Comparison of ENCODE assay signal across 8 mouse cellular contexts in genomic region chr1:170255560-170255910, GRCm38 (mm10). TPM values are rescaled to one million over a fixed set of nuclear protein-coding genes. Genes with fewer than 3 reads are reported as not detected.
A peak's percentile ranks its signal among the peaks of the same experiment; 100 is the strongest.
DNase-seq lines count a peak whose midpoint lies in the region; ATAC-seq lines count a peak whose summit lies in the region.

No protein-coding gene starts in this region.

- peak overlapping the region; percentile 76 for H3K9ac ChIP-seq in intestine, embryonic 15.5 days

- H3K27me3 ChIP-seq in embryonic facial prominence, embryonic 10.5 days (replicated peaks; ENCODE audit: low read depth, poor library complexity, severe bottlenecking) = 0 out of 2 replicates have a peak, but pooled peaks cover 3% of the 10 kb centered on the region
- H3K27me3 ChIP-seq in intestine, embryonic 15.5 days (replicated peaks) = no peaks in the 10 kb centered on the region

- peak; percentile 100 for ATAC-seq in intestine, embryonic 15.5 days
- ATAC-seq in megakaryocyte-erythroid progenitor cell, adult 5-6 weeks (replicated peaks; ENCODE audit: low FRiP score, low TSS enrichment, poor library complexity, severe bottlenecking) = peak; percentile 100

- peaks cover 8% of the 10 kb centered on the region for H3K4me1 ChIP-seq in embryonic facial prominence, embryonic 10.5 days
- H3K4me1 ChIP-seq in intestine, embryonic 15.5 days (replicated peaks) = no peaks in the 10 kb centered on the region

- no peaks in the 10 kb centered on the region for H3K36me3 ChIP-seq in embryonic facial prominence, embryonic 10.5 days (replicated peaks)
- H3K36me3 ChIP-seq in intestine, embryonic 15.5 days = no peaks in the 10 kb centered on the region

- H3K9me3 ChIP-seq in embryonic facial prominence, embryonic 10.5 days = no peaks in the 10 kb centered on the region
- no peaks in the 10 kb centered on the region for H3K9me3 ChIP-seq in intestine, embryonic 15.5 days

- 4% methylated on average over 32 of the region's 32 CpGs for WGBS in embryonic facial prominence, embryonic 10.5 days
- 14% methylated on average over 30 of the region's 32 CpGs for WGBS in intestine, embryonic 15.5 days

- H3K4me3 ChIP-seq in embryonic facial prominence, embryonic 10.5 days = peak overlapping the region; percentile 70
- peak overlapping the region; percentile 65 for H3K4me3 ChIP-seq in intestine, embryonic 15.5 days (replicated peaks)

- peak overlapping the region; percentile 92 for H3K27ac ChIP-seq in embryonic facial prominence, embryonic 10.5 days (replicated peaks)
- H3K27ac ChIP-seq in intestine, embryonic 15.5 days = no peak overlapping the region

- H3K4me2 ChIP-seq in intestine, embryonic 15.5 days (replicated peaks) = peak overlapping the region; percentile 75

- DNase-seq in adrenal gland, postnatal 14 days = peak; percentile 93
- peak; percentile 91 for DNase-seq in embryonic facial prominence, embryonic 10.5 days (ENCODE audit: low spot score)
- DNase-seq in gastrocnemius, postnatal 4 days (ENCODE audit: low spot score in 2 of 2) = peak; percentile 57 to 77
- peak; percentile 83 to 84 for DNase-seq in left cerebral cortex, postnatal 14 days (ENCODE audit: low spot score in 2 of 2)
- peak; percentile 78 for DNase-seq in right cerebral cortex, postnatal 14 days
- DNase-seq in urinary bladder, postnatal 25 days (ENCODE audit: low spot score) = peak; percentile 71

- intact Hi-C loops in left cerebral cortex, postnatal 14 days (cut with DNase I) = no loop called here

RNA-seq across cellular contexts. Expression of gene Sh2d1b1, which starts 21.6 kb away (rescaled TPM):
- total RNA-seq in adrenal gland, postnatal 14 days (2021) = 0.26 TPM in 1 of 2 replicates, not detected in the other
- 0.05 TPM in 1 of 2 replicates, not detected in the other for polyA plus RNA-seq in embryonic facial prominence, embryonic 10.5 days (2016; fragmentation: Nextera tagmentation; extraction: Ambion mirVana)
- not detected for total RNA-seq in gastrocnemius, postnatal 4 days (2021)
- polyA plus RNA-seq in intestine, embryonic 15.5 days (2015; fragmentation: Nextera tagmentation; extraction: Ambion mirVana) = 0.18 and 0.23 TPM in 2 replicates
- not detected for total RNA-seq in left cerebral cortex, postnatal 14 days (2021)
- total RNA-seq in megakaryocyte-erythroid progenitor cell, adult 5-6 weeks (2014; fragmentation: Nextera tagmentation) = not detected in 2 replicates
- total RNA-seq in megakaryocyte-erythroid progenitor cell, adult 5-6 weeks (2017) = not detected in 2 replicates

RNA-seq across cellular contexts. Expression of gene Sh2d1b2, which starts 23.0 kb away (rescaled TPM):
- not detected in 2 replicates for total RNA-seq in adrenal gland, postnatal 14 days (2021)
- polyA plus RNA-seq in embryonic facial prominence, embryonic 10.5 days (2016; fragmentation: Nextera tagmentation; extraction: Ambion mirVana) = not detected in 2 replicates
- not detected for total RNA-seq in gastrocnemius, postnatal 4 days (2021)
- not detected in 2 replicates for polyA plus RNA-seq in intestine, embryonic 15.5 days (2015; fragmentation: Nextera tagmentation; extraction: Ambion mirVana)
- not detected for total RNA-seq in left cerebral cortex, postnatal 14 days (2021)
- not detected in 2 replicates for total RNA-seq in megakaryocyte-erythroid progenitor cell, adult 5-6 weeks (2014; fragmentation: Nextera tagmentation)
- not detected in 2 replicates for total RNA-seq in megakaryocyte-erythroid progenitor cell, adult 5-6 weeks (2017)

RNA-seq across cellular contexts. Expression of gene Uhmk1, which starts 40.3 kb away (rescaled TPM):
- total RNA-seq in adrenal gland, postnatal 14 days (2021) = 54.8 and 55.6 TPM in 2 replicates
- 10.6 and 11.3 TPM in 2 replicates for polyA plus RNA-seq in embryonic facial prominence, embryonic 10.5 days (2016; fragmentation: Nextera tagmentation; extraction: Ambion mirVana)
- total RNA-seq in gastrocnemius, postnatal 4 days (2021) = 10 to 100 TPM; 15.2 to 15.5 TPM
- polyA plus RNA-seq in intestine, embryonic 15.5 days (2015; fragmentation: Nextera tagmentation; extraction: Ambion mirVana) = 7.9 TPM in 2 replicates
- total RNA-seq in left cerebral cortex, postnatal 14 days (2021) = 100 to 1,000 TPM; 144 to 155 TPM
- 35.4 and 48.3 TPM in 2 replicates for total RNA-seq in megakaryocyte-erythroid progenitor cell, adult 5-6 weeks (2014; fragmentation: Nextera tagmentation)
- 55.7 and 57.4 TPM in 2 replicates for total RNA-seq in megakaryocyte-erythroid progenitor cell, adult 5-6 weeks (2017)

RNA-seq across cellular contexts. Expression of gene Gm7694, which starts 50.6 kb away (rescaled TPM):
- total RNA-seq in adrenal gland, postnatal 14 days (2021) = 5.3 and 6.2 TPM in 2 replicates
- 2.5 and 3.5 TPM in 2 replicates for polyA plus RNA-seq in embryonic facial prominence, embryonic 10.5 days (2016; fragmentation: Nextera tagmentation; extraction: Ambion mirVana)
- 1 to 10 TPM; 2.2 to 2.3 TPM for total RNA-seq in gastrocnemius, postnatal 4 days (2021)
- polyA plus RNA-seq in intestine, embryonic 15.5 days (2015; fragmentation: Nextera tagmentation; extraction: Ambion mirVana) = 2.6 and 3.3 TPM in 2 replicates
- total RNA-seq in left cerebral cortex, postnatal 14 days (2021) = 1 to 10 TPM; 2.4 to 2.8 TPM
- 0.35 and 0.72 TPM in 2 replicates for total RNA-seq in megakaryocyte-erythroid progenitor cell, adult 5-6 weeks (2014; fragmentation: Nextera tagmentation)
- total RNA-seq in megakaryocyte-erythroid progenitor cell, adult 5-6 weeks (2017) = 0.23 TPM in 1 of 2 replicates, not detected in the other

RNA-seq across cellular contexts. Expression of gene Spata46, which starts 53.1 kb away (rescaled TPM):
- not detected in 2 replicates for total RNA-seq in adrenal gland, postnatal 14 days (2021)
- polyA plus RNA-seq in embryonic facial prominence, embryonic 10.5 days (2016; fragmentation: Nextera tagmentation; extraction: Ambion mirVana) = 0.94 and 1.5 TPM in 2 replicates
- not detected for total RNA-seq in gastrocnemius, postnatal 4 days (2021)
- polyA plus RNA-seq in intestine, embryonic 15.5 days (2015; fragmentation: Nextera tagmentation; extraction: Ambion mirVana) = 0.44 and 1.2 TPM in 2 replicates
- total RNA-seq in left cerebral cortex, postnatal 14 days (2021) = not detected
- not detected in 2 replicates for total RNA-seq in megakaryocyte-erythroid progenitor cell, adult 5-6 weeks (2014; fragmentation: Nextera tagmentation)
- total RNA-seq in megakaryocyte-erythroid progenitor cell, adult 5-6 weeks (2017) = not detected in 2 replicates
